Mouse (Mus musculus) cortical plate, adult 2 months (tissue): ENCODE data around the gene Gmeb2. TPM values are rescaled to one million over a fixed set of nuclear protein-coding genes. Genes with fewer than 3 reads are reported as not detected.

ENCODE experiments used
- H3K27ac ChIP-seq: fragments of 200-500 bp; 2 replicates; pipeline ENCODE4 v1.5.1; 2012; ENCODE audit warnings: low read length, control low read depth, inconsistent platforms; ENCODE audit not compliant: insufficient read depth
- H3K4me1 ChIP-seq: fragments of 200-500 bp; 2 replicates; pipeline ENCODE4 v1.6.1; 2011; ENCODE audit warnings: low read length; ENCODE audit not compliant: control insufficient read depth, insufficient read depth
- H3K4me3 ChIP-seq: fragments of 200-500 bp; 2 replicates; pipeline ENCODE4 v1.5.1; 2011; ENCODE audit warnings: mild to moderate bottlenecking, low read length, control low read depth; ENCODE audit not compliant: insufficient read depth
- CTCF ChIP-seq: fragments of 200-500 bp; IDR thresholded peaks from 2 replicates; pipeline ENCODE4 v1.5.1; 2011; ENCODE audit warnings: mild to moderate bottlenecking, control low read depth, low read length; ENCODE audit not compliant: insufficient read depth; ENCODE audit errors: extremely low read depth
- POLR2A ChIP-seq: fragments of 200-500 bp; IDR thresholded peaks from 2 replicates; pipeline ENCODE4 v1.6.1; 2011; ENCODE audit warnings: mild to moderate bottlenecking, low read length, control low read depth; ENCODE audit not compliant: insufficient read depth; ENCODE audit errors: extremely low read depth
- polyA plus RNA-seq: library from polyadenylated mRNA; depleted of rRNA; stranded (reverse); fragments of >200 nt; gene quantifications from 2 replicates; pipeline ENCODE4 v1.2.3, GENCODE M21; 2012

Gene Gmeb2
- polyA plus RNA-seq, 1 experiment: 22.8 TPM

DNA sequence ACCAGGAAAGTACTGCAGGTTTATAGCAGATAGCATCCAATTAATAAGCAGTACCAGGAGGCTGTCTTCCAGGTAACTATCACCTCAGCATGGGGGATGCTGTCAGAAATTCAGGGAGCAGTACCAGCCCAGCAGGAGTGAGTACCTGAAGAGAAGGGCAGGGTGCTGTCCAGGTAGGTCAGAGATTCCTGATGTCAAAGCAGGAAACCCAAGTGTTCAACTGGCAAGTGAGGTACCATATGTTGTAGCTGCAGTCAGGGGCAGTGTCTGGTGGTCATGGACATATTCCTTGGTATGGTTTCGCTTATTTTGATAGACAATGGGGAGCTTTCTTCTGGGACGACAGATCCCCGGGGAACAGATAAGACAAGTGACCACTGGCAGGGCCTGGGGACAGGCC is 24.6 kb upstream of the Gmeb2 start:
- no peak overlapping the region for H3K27ac ChIP-seq
- TF ChIP-seq CTCF (no peak), POLR2A (no peak)
- H3K4me1 ChIP-seq: peaks cover 2% of the 10 kb centered on the region; the same call in 1 of the 2 replicates
- peak overlapping the region; percentile 91 for H3K4me3 ChIP-seq

DNA sequence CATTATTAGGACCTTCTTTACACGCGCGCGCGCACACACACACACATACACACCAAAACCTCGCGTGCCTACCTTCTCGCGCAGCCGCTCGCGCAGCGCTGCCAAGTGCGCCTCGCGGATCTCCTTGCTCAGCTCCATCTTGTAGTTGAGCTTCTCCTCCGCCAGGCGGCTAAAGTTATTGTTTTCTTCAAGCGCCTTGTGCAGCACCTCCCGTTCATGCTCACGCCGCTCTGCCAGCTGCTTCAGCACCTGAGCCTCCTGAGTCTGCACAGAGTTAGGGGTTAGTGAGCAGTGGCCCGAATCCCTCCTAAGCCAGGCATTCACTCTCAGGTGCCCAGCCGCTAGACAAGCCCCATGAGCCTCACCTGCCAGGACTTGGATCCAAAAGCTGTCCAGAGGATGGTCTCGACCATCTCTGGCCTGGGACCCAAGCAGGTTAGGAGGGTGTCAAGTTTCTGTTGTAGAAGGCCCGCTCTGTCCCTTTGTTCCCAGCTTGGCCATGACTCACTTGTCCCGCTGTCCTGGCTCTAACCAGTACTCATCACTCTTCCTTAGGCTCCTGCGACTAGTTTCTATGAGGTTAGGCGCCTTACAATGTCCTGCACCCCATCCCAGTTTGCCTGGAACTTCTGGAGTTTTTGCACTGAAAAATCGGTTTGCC is 19.4 kb upstream of the Gmeb2 start:
- H3K27ac ChIP-seq: no peak overlapping the region
- peaks cover 2% of the 10 kb centered on the region; the same call in 1 of the 2 replicates for H3K4me1 ChIP-seq
- TF ChIP-seq CTCF: peak; percentile 39
- TF ChIP-seq POLR2A: 0 out of 2 replicates have a peak, but pooled peaks have one; percentile 11
- H3K4me3 ChIP-seq: no peak overlapping the region

DNA sequence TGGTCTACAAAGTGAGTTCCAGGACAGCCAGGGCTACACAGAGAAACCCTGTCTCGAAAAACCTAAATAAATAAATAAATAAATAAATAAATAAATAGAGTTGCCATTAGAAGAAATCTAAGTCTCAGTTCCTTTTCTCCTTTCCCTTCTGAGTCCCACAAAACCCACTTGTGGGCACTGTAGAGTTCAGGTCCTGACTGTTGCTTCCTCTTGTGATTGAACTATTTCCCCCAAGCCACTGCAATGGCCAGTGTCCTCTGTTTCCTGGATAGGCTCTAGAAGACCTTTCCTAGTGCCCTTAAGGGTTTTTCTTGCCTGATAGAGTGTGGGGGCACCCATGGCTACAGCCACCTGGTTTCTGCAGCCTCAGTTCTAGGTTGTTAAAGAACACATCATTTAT is 17.1 kb upstream of the Gmeb2 start:
- no peak for TF ChIP-seq CTCF
- no peak for TF ChIP-seq POLR2A

DNA sequence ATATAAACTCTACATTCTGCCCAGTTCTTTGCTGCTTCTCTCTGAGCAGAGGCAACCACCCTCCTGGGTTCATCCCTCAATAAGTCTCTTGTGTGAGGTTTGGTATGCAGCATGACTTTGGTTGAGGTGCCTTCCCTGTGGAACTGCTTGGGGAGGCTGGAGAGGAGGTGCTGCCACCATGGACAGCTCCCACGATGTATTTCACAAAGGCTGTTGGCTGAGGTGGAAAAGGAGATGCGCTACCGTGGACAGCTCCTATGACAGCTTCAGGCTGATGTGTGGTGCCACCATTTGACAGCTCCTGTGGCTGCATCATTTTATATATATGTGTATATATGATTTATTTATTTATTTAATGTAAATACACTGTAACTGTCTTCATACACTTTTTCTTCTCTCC is 14.2 kb upstream of the Gmeb2 start:
- H3K4me3 ChIP-seq: no peak overlapping the region

More for the DNA sequence above, 17.1 kb upstream of the Gmeb2 start:
- no peak overlapping the region for H3K4me3 ChIP-seq
- H3K4me1 ChIP-seq: peaks cover 2% of the 10 kb centered on the region; the same call in 1 of the 2 replicates
- H3K27ac ChIP-seq: no peak overlapping the region

DNA sequence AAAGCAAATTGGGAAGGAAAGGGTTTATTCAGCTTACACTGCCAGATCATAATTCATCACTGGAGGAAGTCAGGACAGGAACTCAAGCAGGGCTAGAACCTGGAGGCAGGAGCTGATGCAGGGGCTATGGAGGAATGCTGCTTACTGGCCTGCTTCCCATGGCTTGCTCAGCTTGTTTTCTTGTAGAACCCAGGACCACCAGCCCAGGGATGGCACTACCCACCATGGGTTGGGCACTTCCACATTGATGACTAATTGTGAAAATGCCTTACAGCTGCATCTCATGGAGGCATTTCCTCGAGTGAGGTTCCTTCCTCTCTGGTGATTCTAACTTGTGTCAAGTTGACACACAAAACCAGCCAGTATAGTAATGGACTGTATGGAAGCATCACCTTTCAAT is 3.1 kb upstream of the Gmeb2 start:
- Histone ChIP-seq H3K27ac (no peak overlapping the region), H3K4me1 (peaks cover 6% of the 10 kb centered on the region; the same call in 1 of the 2 replicates), H3K4me3 (no peak overlapping the region)
- TF ChIP-seq CTCF: no peak
- TF ChIP-seq POLR2A: no peak

More for the DNA sequence above, 14.2 kb upstream of the Gmeb2 start:
- Histone ChIP-seq H3K4me1 (no peaks in the 10 kb centered on the region), H3K27ac (no peak overlapping the region)
- TF ChIP-seq CTCF (no peak), POLR2A (no peak)

DNA sequence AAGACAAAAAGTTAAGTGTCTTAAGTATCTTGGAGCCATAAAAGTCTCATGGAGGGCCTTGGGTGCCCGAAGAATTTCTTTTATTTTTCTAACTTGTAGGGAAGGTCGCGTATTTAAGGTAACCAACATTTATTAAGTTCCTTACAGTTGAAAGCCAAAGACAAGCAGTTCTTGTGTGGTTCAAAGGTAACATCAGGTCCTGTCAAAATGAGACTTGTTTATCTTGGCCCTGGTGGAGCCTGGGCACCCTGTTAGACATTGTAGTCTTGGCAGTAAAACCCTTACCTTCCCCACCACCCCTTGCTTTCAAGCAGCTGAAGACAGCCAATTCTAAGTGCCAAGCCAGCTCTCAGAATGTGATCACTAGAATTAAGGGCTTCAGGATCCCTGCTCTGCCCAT is 856 bp upstream of the Gmeb2 start:
- Histone ChIP-seq H3K27ac (no peak overlapping the region), H3K4me3 (no peak overlapping the region), H3K4me1 (peaks cover 6% of the 10 kb centered on the region; the same call in 1 of the 2 replicates)
- no peak for TF ChIP-seq POLR2A
- no peak for TF ChIP-seq CTCF

DNA sequence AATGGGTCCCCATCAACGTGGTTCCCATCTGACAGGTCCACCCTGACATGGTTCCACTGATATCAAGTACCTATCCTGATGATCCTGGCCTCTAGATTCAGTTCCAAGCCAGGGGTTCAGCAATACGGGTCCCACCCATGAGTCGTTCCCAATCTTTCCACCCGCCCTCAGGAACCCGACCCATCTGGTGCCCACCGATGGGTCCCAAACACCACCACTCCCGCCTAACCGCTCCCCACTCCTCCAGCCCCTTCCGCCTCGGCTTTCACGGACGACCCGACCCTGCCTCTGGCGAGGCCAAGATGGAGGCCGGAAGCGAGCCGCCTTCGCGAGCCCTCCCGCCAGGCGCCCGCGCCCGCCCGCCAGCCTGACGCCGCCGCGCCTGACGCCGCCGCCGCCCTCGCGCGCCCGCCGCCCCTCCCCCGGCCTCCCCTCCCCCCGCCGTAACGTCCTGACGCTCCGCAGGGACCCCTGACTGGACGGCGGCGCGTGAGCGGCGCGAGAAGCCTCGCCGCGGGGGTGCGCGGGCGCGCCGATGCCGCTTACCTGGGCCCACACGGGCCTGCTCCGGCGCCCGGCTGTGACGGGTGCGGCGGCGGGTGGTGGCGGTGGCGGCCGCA is 387 bp downstream of the Gmeb2 start:
- H3K4me1 ChIP-seq: peaks cover 6% of the 10 kb centered on the region; the same call in 1 of the 2 replicates
- peak overlapping the region; percentile 94 for H3K27ac ChIP-seq
- TF ChIP-seq POLR2A: 0 out of 2 replicates have a peak, but pooled peaks have one; percentile 23
- TF ChIP-seq CTCF: no peak
- peak overlapping the region; percentile 63 for H3K4me3 ChIP-seq

DNA sequence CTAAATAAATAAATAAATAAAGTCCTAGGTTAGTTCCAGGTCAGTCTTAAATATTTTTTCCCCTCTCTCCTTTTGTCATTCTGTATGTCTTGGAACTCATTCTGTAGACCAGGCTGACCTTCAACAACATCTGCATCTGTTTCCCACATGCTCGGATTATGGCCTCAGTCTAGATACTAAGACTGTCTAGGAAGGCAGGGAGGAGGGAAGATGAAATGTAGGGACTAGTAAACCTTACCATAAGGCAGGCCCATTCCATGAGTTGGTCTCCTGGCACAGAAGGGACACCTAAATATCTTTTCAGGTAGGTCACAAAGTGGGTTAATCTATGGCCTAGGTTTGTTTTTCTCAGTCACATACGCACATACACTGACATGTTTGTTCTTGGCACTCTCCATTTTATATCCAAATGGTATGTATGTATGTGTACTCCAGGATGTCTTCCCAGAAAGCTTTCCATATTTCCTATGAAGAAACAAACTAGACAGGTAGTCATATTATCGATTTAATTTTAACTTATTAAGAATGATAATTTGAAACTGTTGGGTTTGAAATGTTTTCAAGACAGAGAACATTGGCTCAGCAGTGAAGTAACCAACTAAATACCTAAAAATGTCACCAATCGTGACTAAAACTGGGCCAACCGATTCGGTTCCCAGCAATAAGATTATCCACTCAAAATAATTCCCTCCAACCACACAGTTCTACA is 1.1 kb downstream of the Gmeb2 start:
- Histone ChIP-seq H3K4me3 (peak overlapping the region; percentile 63), H3K4me1 (peaks cover 6% of the 10 kb centered on the region; the same call in 1 of the 2 replicates), H3K27ac (peak overlapping the region; percentile 94)
- no peak for TF ChIP-seq POLR2A

DNA sequence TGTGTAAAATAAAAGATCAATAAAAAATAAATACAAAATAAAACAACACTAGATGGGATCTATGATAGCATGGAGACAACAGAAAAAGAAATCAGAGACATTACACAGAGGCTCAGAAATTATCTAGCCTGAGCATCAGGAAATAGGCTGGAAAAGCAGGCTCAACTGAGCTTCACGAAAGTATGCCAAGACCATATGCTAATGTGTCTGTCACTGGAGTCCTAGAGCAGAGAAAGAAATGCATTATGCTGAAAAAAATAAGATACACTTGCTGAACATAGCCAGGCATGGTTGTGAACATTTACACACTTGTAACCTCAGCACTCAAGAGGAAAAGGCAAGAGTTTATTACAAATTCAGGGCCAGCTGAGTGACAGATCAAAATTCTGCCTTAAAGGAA is 7.9 kb downstream of the Gmeb2 start:
- TF ChIP-seq POLR2A (no peak), CTCF (no peak)
- H3K4me3 ChIP-seq: no peak overlapping the region
- no peak overlapping the region for H3K27ac ChIP-seq
- H3K4me1 ChIP-seq: no peaks in the 10 kb centered on the region

DNA sequence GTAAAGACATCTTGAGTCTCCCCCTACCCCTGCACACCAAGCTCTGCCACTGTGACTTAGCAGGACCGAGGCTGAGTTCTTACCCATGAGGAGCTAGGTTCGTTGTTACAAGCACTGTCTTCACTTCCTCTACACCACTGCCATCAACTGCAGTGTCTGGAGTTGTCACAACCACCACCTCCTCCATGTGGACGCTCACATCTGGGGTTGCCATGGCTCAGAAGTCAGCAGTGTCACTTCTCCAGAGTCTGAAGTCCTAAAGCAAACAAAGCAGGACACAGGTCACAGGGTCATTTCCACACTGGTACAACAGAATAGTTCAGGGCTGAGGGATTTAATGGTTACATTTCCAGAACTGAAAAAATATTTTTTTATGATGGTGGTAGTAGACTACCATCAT is 10.0 kb downstream of the Gmeb2 start:
- Histone ChIP-seq H3K4me1 (no peaks in the 10 kb centered on the region), H3K27ac (no peak overlapping the region), H3K4me3 (no peak overlapping the region)
- TF ChIP-seq CTCF: no peak
- no peak for TF ChIP-seq POLR2A

DNA sequence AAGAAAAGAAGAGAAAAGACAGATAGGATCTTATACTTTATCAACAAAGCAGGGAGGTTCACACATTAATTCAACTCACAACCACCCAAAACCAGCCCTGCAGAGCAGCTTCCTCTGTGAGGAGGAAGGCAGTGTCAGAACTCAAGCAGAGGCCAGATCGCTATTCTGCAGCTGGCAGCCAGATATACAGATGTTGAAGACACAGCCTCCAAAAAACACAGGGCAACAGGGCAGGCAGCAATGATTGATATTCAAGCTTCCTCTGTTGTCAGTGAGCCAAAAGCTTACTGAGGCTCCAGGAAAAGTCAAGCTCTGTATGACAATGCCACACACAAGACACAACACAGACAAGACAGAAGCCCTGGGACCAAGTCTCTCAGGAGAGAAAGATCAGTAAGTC is 11.1 kb downstream of the Gmeb2 start:
- TF ChIP-seq CTCF (no peak), POLR2A (no peak)

More for the DNA sequence above, 11.1 kb downstream of the Gmeb2 start:
- H3K4me1 ChIP-seq: no peaks in the 10 kb centered on the region
- no peak overlapping the region for H3K4me3 ChIP-seq
- H3K27ac ChIP-seq: no peak overlapping the region
